Mouse (Mus musculus) heart, adult 11 months (tissue): ENCODE measurements around the gene Entpd1.

ENCODE experiments used
- DNase-seq: peaks from one replicate; pipeline ENCODE4 v3.0.0; 2022

Entpd1 gene

GRCm38 (mm10) chr19:40667111-40667510, 54.9 kb downstream of the Entpd1 start:
- peak; percentile 41 for DNase-seq

GRCm38 (mm10) chr19:40675329-40675728, 63.2 kb downstream of the Entpd1 start:
- DNase-seq: peak; percentile 61

- peak; percentile 68 for DNase-seq
Observed at GRCm38 (mm10) chr19:40678087-40678486, 65.9 kb downstream of the Entpd1 start.

- peak; percentile 98 for DNase-seq
Observed at GRCm38 (mm10) chr19:40678532-40679307, 66.6 kb downstream of the Entpd1 start.

GRCm38 (mm10) chr19:40679632-40680031, 67.5 kb downstream of the Entpd1 start:
- DNase-seq: peak; percentile 88

GRCm38 (mm10) chr19:40684124-40684523, 72.0 kb downstream of the Entpd1 start:
- DNase-seq: peak; percentile 87

- DNase-seq: peak; percentile 79
Observed at GRCm38 (mm10) chr19:40684566-40684965, 72.4 kb downstream of the Entpd1 start.

- DNase-seq: peak; percentile 85
Observed at GRCm38 (mm10) chr19:40687291-40687927, 75.2 kb downstream of the Entpd1 start.

GRCm38 (mm10) chr19:40693201-40693600, 81.0 kb downstream of the Entpd1 start:
- DNase-seq: peak; percentile 88

- DNase-seq: peak; percentile 89
Observed at GRCm38 (mm10) chr19:40696116-40696515, 84.0 kb downstream of the Entpd1 start.

GRCm38 (mm10) chr19:40698103-40698853, 86.1 kb downstream of the Entpd1 start:
- peak; percentile 98 for DNase-seq

- DNase-seq: peak; percentile 82
Observed at GRCm38 (mm10) chr19:40699816-40700215, 87.7 kb downstream of the Entpd1 start.

- peak; percentile 94 for DNase-seq
Observed at GRCm38 (mm10) chr19:40702406-40702805, 90.2 kb downstream of the Entpd1 start.

- DNase-seq: peak; percentile 76
Observed at GRCm38 (mm10) chr19:40712889-40713628, 100.9 kb downstream of the Entpd1 start.

GRCm38 (mm10) chr19:40714700-40715099, 102.5 kb downstream of the Entpd1 start:
- DNase-seq: peak; percentile 71

- peak; percentile 94 for DNase-seq
Observed at GRCm38 (mm10) chr19:40716981-40717380, 104.8 kb downstream of the Entpd1 start.

GRCm38 (mm10) chr19:40719439-40720105, 107.4 kb downstream of the Entpd1 start:
- DNase-seq: peak; percentile 81

GRCm38 (mm10) chr19:40720381-40720780, 108.2 kb downstream of the Entpd1 start:
- peak; percentile 78 for DNase-seq

- peak; percentile 83 for DNase-seq
Observed at GRCm38 (mm10) chr19:40722137-40723038, 110.2 kb downstream of the Entpd1 start.

GRCm38 (mm10) chr19:40723516-40723915, 111.3 kb downstream of the Entpd1 start:
- peak; percentile 74 for DNase-seq

- peak; percentile 98 for DNase-seq
Observed at GRCm38 (mm10) chr19:40726148-40726547, 114.0 kb downstream of the Entpd1 start.
